Mouse (Mus musculus) liver, adult 2 months (tissue): ENCODE results near the gene Hnrnpul1.

Source experiments
- CTCF ChIP-seq: fragments of 200-500 bp; IDR thresholded peaks from 2 replicates; pipeline ENCODE4 v1.5.1; 2011; ENCODE audit warnings: low read depth, low read length, control low read depth
- POLR2A ChIP-seq: fragments of 200-500 bp; IDR thresholded peaks from 2 replicates; pipeline ENCODE4 v1.6.1; 2011; ENCODE audit warnings: low read length, control low read depth; ENCODE audit not compliant: insufficient read depth; ENCODE audit errors: extremely low read depth

GRCm38 (mm10) chr7:25714581-25714980 is 40.0 kb downstream of the Hnrnpul1 start:
- no peak for TF ChIP-seq POLR2A
- no peak for TF ChIP-seq CTCF
